Mouse (Mus musculus) hindbrain, embryonic 16.5 days (tissue): ENCODE data around the gene Pdlim1. TPM values are rescaled to one million over a fixed set of nuclear protein-coding genes. Genes with fewer than 3 reads are reported as not detected.

Experiments
- ATAC-seq: fragments of 200-750 bp; cut with Nextera tagmentation; 2 replicates; pipeline ENCODE4 v1.8.0; 2017; ENCODE audit warnings: moderate TSS enrichment, moderate library complexity
- H3K27ac ChIP-seq: fragments of 300-500 bp; sonication (generic); 2 replicates; pipeline ENCODE4 v1.5.1; 2014; ENCODE audit warnings: low read depth, mild to moderate bottlenecking, control low read depth, low read length, moderate library complexity
- H3K27me3 ChIP-seq: fragments of 300-500 bp; sonication (generic); replicated peaks from 2 replicates; pipeline ENCODE4 v1.6.1; 2014; ENCODE audit warnings: low read length; ENCODE audit not compliant: control insufficient read depth, insufficient read depth
- H3K36me3 ChIP-seq: fragments of 300-500 bp; sonication (generic); 2 replicates; pipeline ENCODE4 v1.6.1; 2014; ENCODE audit warnings: mild to moderate bottlenecking, low read length, moderate library complexity, mixed read lengths; ENCODE audit not compliant: control insufficient read depth, insufficient read depth
- H3K4me1 ChIP-seq: fragments of 300-500 bp; sonication (generic); 2 replicates; pipeline ENCODE4 v1.6.1; 2014; ENCODE audit warnings: low read depth, low read length; ENCODE audit not compliant: control insufficient read depth, insufficient read depth
- H3K4me2 ChIP-seq: fragments of 300-500 bp; sonication (generic); 2 replicates; pipeline ENCODE4 v1.6.1; 2014; ENCODE audit warnings: mild to moderate bottlenecking, low read length, control low read depth, moderate library complexity
- H3K4me3 ChIP-seq: fragments of 300-500 bp; sonication (generic); 2 replicates; pipeline ENCODE4 v1.5.1; 2014; ENCODE audit warnings: mild to moderate bottlenecking, low read length, control low read depth, moderate library complexity
- H3K9ac ChIP-seq: fragments of 300-500 bp; sonication (generic); 2 replicates; pipeline ENCODE4 v1.6.1; 2014; ENCODE audit warnings: low read depth, mild to moderate bottlenecking, control low read depth, low read length, moderate library complexity
- H3K9me3 ChIP-seq: fragments of 300-500 bp; sonication (generic); 2 replicates; pipeline ENCODE4 v1.6.1; 2014; ENCODE audit warnings: mild to moderate bottlenecking, low read length, moderate library complexity; ENCODE audit not compliant: control insufficient read depth
- WGBS: fragments of 180-500 bp; shearing (Covaris S2); extraction: QIAGEN DNeasy Blood & Tissue Kit; methylation state at CpG from one replicate; pipeline ENCODE4 v1.1.7; 2014; 5-methylcytosine and 5-hydroxymethylcytosine counted together
- polyA plus RNA-seq: library from polyadenylated mRNA; unstranded; fragments of >200 nt; fragmentation: Nextera tagmentation; extraction: Ambion mirVana; gene quantifications from 2 replicates; pipeline ENCODE4 v1.2.1, GENCODE M21; 2015

Gene Pdlim1
- polyA plus RNA-seq, 1 experiment from 2014 or later, result 9.9 TPM

GRCm38 (mm10) chr19:40254741-40255140, 16.9 kb downstream of the Pdlim1 start:
- no peak for ATAC-seq
- no peaks in the 10 kb centered on the region for H3K27me3 ChIP-seq
- no peak overlapping the region for H3K4me3 ChIP-seq
- no peaks in the 10 kb centered on the region for H3K9me3 ChIP-seq
- H3K27ac ChIP-seq, result no peak overlapping the region
- H3K9ac ChIP-seq, result no peak overlapping the region
- H3K4me2 ChIP-seq, result no peak overlapping the region
- 82% methylated on average over 3 of the region's 3 CpGs for WGBS
- H3K36me3 ChIP-seq, result no peaks in the 10 kb centered on the region
- no peaks in the 10 kb centered on the region for H3K4me1 ChIP-seq

- no peak overlapping the region for H3K27ac ChIP-seq
- no peak overlapping the region for H3K4me3 ChIP-seq
- H3K4me1 ChIP-seq, result no peaks in the 10 kb centered on the region
- ATAC-seq, result no peak
- H3K9me3 ChIP-seq, result no peaks in the 10 kb centered on the region
- WGBS, result 71% methylated on average over 13 of the region's 13 CpGs
- no peaks in the 10 kb centered on the region for H3K36me3 ChIP-seq
- no peak overlapping the region for H3K4me2 ChIP-seq
- no peak overlapping the region for H3K9ac ChIP-seq
- H3K27me3 ChIP-seq, result no peaks in the 10 kb centered on the region
Observed at GRCm38 (mm10) chr19:40253768-40254167, 17.9 kb downstream of the Pdlim1 start.

GRCm38 (mm10) chr19:40251115-40251514, 20.5 kb downstream of the Pdlim1 start:
- no peak overlapping the region for H3K4me2 ChIP-seq
- no peak for ATAC-seq
- H3K27ac ChIP-seq, result no peak overlapping the region
- no peaks in the 10 kb centered on the region for H3K9me3 ChIP-seq
- WGBS, result 84% methylated on average over 4 of the region's 4 CpGs
- H3K4me1 ChIP-seq, result no peaks in the 10 kb centered on the region
- no peak overlapping the region for H3K4me3 ChIP-seq
- no peaks in the 10 kb centered on the region for H3K36me3 ChIP-seq
- no peaks in the 10 kb centered on the region for H3K27me3 ChIP-seq
- no peak overlapping the region for H3K9ac ChIP-seq

GRCm38 (mm10) chr19:40249352-40249751, 22.3 kb downstream of the Pdlim1 start:
- Histone ChIP-seq H3K4me2 (no peak overlapping the region), H3K9me3 (no peaks in the 10 kb centered on the region), H3K27me3 (no peaks in the 10 kb centered on the region), H3K27ac (no peak overlapping the region), H3K9ac (no peak overlapping the region), H3K4me3 (no peak overlapping the region), H3K36me3 (no peaks in the 10 kb centered on the region), H3K4me1 (no peaks in the 10 kb centered on the region)
- ATAC-seq, result no peak
- 81% methylated on average over 11 of the region's 11 CpGs for WGBS

GRCm38 (mm10) chr19:40248476-40248875, 23.2 kb downstream of the Pdlim1 start:
- H3K4me2 ChIP-seq, result no peak overlapping the region
- H3K27ac ChIP-seq, result no peak overlapping the region
- no peaks in the 10 kb centered on the region for H3K27me3 ChIP-seq
- H3K4me1 ChIP-seq, result no peaks in the 10 kb centered on the region
- H3K9me3 ChIP-seq, result no peaks in the 10 kb centered on the region
- H3K9ac ChIP-seq, result no peak overlapping the region
- H3K4me3 ChIP-seq, result no peak overlapping the region
- 98% methylated on average over 5 of the region's 5 CpGs for WGBS
- no peaks in the 10 kb centered on the region for H3K36me3 ChIP-seq
- no peak for ATAC-seq

- Histone ChIP-seq H3K9me3 (no peaks in the 10 kb centered on the region), H3K4me3 (no peak overlapping the region), H3K27ac (no peak overlapping the region), H3K27me3 (no peaks in the 10 kb centered on the region), H3K4me1 (no peaks in the 10 kb centered on the region), H3K36me3 (no peaks in the 10 kb centered on the region), H3K4me2 (no peak overlapping the region), H3K9ac (no peak overlapping the region)
- 49% methylated on average over 5 of the region's 5 CpGs for WGBS
- ATAC-seq, result no peak
Observed at GRCm38 (mm10) chr19:40247268-40247666, 24.4 kb downstream of the Pdlim1 start.

- no peaks in the 10 kb centered on the region for H3K27me3 ChIP-seq
- no peaks in the 10 kb centered on the region for H3K36me3 ChIP-seq
- H3K4me2 ChIP-seq, result no peak overlapping the region
- no peak overlapping the region for H3K4me3 ChIP-seq
- no peak for ATAC-seq
- WGBS, result 80% methylated on average over 7 of the region's 7 CpGs
- no peak overlapping the region for H3K9ac ChIP-seq
- no peak overlapping the region for H3K27ac ChIP-seq
- H3K4me1 ChIP-seq, result no peaks in the 10 kb centered on the region
- H3K9me3 ChIP-seq, result no peaks in the 10 kb centered on the region
Observed at GRCm38 (mm10) chr19:40246646-40247267, 24.9 kb downstream of the Pdlim1 start.

GRCm38 (mm10) chr19:40240838-40241689, 30.6 kb downstream of the Pdlim1 start:
- Histone ChIP-seq H3K27me3 (no peaks in the 10 kb centered on the region), H3K36me3 (no peaks in the 10 kb centered on the region), H3K4me2 (peak overlapping the region; percentile 45), H3K4me3 (no peak overlapping the region; the same call in 1 of the 2 replicates), H3K4me1 (peaks cover 8% of the 10 kb centered on the region), H3K27ac (peak overlapping the region; percentile 56; the same call in 1 of the 2 replicates), H3K9me3 (no peaks in the 10 kb centered on the region), H3K9ac (peak overlapping the region; percentile 48)
- ATAC-seq, result peak; percentile 80
- 23% methylated on average over 14 of the region's 14 CpGs for WGBS

- H3K36me3 ChIP-seq, result no peaks in the 10 kb centered on the region
- 75% methylated on average over 6 of the region's 6 CpGs for WGBS
- peak; percentile 16; the same call in 1 of the 2 replicates for ATAC-seq
- peaks cover 8% of the 10 kb centered on the region for H3K4me1 ChIP-seq
- no peak overlapping the region for H3K27ac ChIP-seq
- H3K4me2 ChIP-seq, result no peak overlapping the region
- H3K9ac ChIP-seq, result no peak overlapping the region
- no peaks in the 10 kb centered on the region for H3K27me3 ChIP-seq
- H3K4me3 ChIP-seq, result no peak overlapping the region
- no peaks in the 10 kb centered on the region for H3K9me3 ChIP-seq
Observed at GRCm38 (mm10) chr19:40240360-40240759, 31.3 kb downstream of the Pdlim1 start.
